Mouse (Mus musculus) ES-CJ7 (cell line): ENCODE data around the gene Fkbp3.

Experiments used
- DNase-seq: peaks from one replicate; pipeline ENCODE4 v3.0.0; 2011; ENCODE audit warnings: low read depth, low spot score

Gene Fkbp3

GRCm38 (mm10) chr12:65036190-65036870 is 37.5 kb downstream of the Fkbp3 start, which contains the start of gene Prpf39:
Prpf39 (plus strand) TSS chr12:65036333.
- peak; percentile 88 for DNase-seq

GRCm38 (mm10) chr12:65035839-65036189 is 38.0 kb downstream of the Fkbp3 start:
- DNase-seq = no peak

- no peak for DNase-seq
Measured at GRCm38 (mm10) chr12:65022842-65023241, 51.0 kb downstream of the Fkbp3 start.
